Mouse (Mus musculus) megakaryocyte-erythroid progenitor cell, adult 5-6 weeks (primary cell): Measurements from ENCODE around the gene Ece1. TPM values are rescaled to one million over a fixed set of nuclear protein-coding genes. Genes with fewer than 3 reads are reported as not detected.

Experiments used
- ATAC-seq: replicated peaks from 2 replicates; pipeline ENCODE4 v1.8.0; 2016; ENCODE audit warnings: mild to moderate bottlenecking, inconsistent platforms; ENCODE audit not compliant: severe bottlenecking, poor library complexity, low FRiP score, low TSS enrichment
- total RNA-seq, 2 experiments: library from RNA; stranded (forward) in 1 of 2; stranded (reverse) in 1 of 2; fragments of 200-1000, 215-1000 nt in 1 of 2; fragments of >200 nt in 1 of 2; fragmentation: Nextera tagmentation in 1 of 2; gene quantifications; 2 replicates each; pipeline ENCODE4 v1.2.3; 2014 to 2017

Ece1 gene
- total RNA-seq, 2 experiments from 2014 or later: 3.8 to 6.2 TPM

- no peak for ATAC-seq
Measured at GRCm38 (mm10) chr4:137995399-137995798, 133.4 kb downstream of the Ece1 start.

GRCm38 (mm10) chr4:137998232-137998631, 136.2 kb downstream of the Ece1 start:
- ATAC-seq: no peak

GRCm38 (mm10) chr4:138000682-138001081, 138.6 kb downstream of the Ece1 start:
- no peak for ATAC-seq

DNA sequence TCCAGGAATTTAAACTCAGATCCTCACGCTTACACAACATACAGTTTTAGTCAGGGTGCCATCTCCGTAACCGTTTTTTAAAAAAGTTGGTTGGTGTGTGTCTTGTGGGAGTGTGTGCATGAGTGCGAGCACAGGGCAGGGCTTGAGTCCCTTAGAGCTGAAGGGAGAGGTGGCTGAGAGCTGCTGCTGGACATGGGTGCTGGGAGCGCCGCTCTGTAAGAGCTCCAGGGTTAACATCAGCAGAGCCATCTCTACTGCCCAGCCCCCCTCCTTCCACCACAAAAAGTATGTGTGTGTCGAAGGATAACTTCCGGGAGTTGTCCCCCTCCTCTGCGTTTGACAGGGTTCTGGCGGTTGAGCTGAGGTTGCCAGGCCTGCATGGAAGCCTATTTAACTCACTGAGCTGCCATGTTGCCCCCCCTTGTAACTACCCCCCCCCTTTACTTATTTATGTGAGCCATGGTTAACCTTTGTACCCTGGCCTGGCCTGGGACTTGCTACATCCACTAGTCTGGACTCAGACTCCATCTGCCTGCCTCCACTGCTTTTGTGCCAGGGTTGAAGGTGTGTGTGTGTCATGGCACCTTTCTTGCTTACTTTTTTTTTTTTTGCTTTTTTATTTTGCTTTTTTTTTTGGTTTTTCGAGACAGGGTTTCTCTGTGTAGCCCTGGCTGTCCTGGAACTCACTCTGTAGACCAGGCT, 142.0 kb downstream of the Ece1 start:
- ATAC-seq: no peak

- ATAC-seq: no peak
Measured at GRCm38 (mm10) chr4:138005781-138006180, 143.7 kb downstream of the Ece1 start.

- ATAC-seq: no peak
Measured at GRCm38 (mm10) chr4:138006951-138007613, 145.0 kb downstream of the Ece1 start.

DNA sequence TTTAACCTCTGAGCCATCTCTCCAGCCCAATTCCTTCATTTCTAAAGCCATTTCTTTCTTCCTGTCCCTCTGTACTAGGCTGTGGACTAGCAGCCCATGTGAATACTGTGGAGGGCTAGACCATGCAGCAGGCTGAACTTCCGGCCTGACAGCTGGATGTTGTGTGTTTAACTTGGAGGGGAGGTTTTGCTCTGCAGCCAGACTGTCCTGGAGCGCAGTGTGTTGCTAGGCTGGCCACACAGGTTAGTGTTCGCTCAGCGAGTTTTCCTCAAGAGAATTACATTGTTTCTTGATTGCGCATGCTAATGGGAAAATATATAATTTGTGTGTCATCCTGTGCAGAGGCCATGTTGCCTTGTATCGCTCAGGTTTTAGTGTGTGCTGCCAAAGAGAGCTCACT, 146.6 kb downstream of the Ece1 start:
- no peak for ATAC-seq

DNA sequence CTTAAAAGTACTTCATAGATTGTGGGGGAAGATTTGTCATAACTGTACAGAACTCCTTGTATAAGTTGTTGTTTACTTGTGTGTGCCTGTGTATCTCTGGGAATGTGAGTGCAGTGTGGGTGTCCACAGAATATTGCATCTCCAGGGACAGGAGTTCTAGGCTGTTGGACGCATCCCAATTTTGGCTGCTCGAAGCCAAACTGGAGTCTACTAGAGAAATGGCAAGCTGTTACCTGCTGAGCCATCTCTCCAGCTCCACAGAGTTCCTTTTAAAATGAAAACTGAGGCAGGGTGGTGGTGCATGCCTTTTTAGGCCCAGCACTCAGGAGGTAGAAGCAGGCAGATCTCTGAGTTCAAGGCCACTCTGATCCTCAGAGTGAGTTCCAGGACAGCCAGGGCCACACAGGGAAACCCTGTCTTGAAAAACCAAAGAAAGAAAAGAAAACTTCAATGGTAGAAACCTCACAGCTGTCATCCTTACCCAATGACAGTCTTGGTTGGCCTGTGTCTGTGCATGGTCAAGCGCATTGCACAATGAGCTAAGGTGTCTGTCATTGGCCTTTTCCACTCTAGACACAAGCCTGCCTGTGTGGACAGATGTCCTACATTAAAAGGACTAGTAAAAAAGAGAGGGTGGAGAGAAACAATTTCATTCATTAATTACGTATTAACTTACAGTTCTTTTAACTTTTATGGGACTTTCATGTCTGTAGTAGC, 147.9 kb downstream of the Ece1 start:
- no peak for ATAC-seq

GRCm38 (mm10) chr4:138013723-138014479, 151.9 kb downstream of the Ece1 start:
- no peak for ATAC-seq

Other genes starting within 250 kb of the Ece1 start
- gene Rap1gap, start 197.5 kb upstream of the Ece1 start, total RNA-seq (2014; fragmentation: Nextera tagmentation): 0.45 and 2.3 TPM in 2 replicates
- gene Rap1gap, start 197.5 kb upstream of the Ece1 start, total RNA-seq (2017): 0.57 TPM in 1 of 2 replicates, not detected in the other
- gene Alpl, start 65.9 kb upstream of the Ece1 start, total RNA-seq (2014; fragmentation: Nextera tagmentation): not detected in 2 replicates
- gene Alpl, start 65.9 kb upstream of the Ece1 start, total RNA-seq (2017): not detected in 2 replicates
- gene Eif4g3, start 130.8 kb downstream of the Ece1 start, total RNA-seq (2014; fragmentation: Nextera tagmentation): 58.7 and 61.5 TPM in 2 replicates
- gene Eif4g3, start 130.8 kb downstream of the Ece1 start, total RNA-seq (2017): 24.2 and 25.3 TPM in 2 replicates